Mouse (Mus musculus): ENCODE data around the gene Rev3l.

GRCm38 (mm10) chr10:39733421-39733930 is 1.6 kb downstream of the Rev3l start:
- TF ChIP-seq CTCF (IDR thresholded peaks at IDR 0.05; ENCODE audit: low read depth) (no peak), EP300 (IDR thresholded peaks at IDR 0.05; ENCODE audit: low read depth) (no peak)

All from liver, embryonic 14.5 days (tissue).